Mouse (Mus musculus) mesoderm, embryonic 11.5 days (tissue): ENCODE results near the gene Rnf215.
"Not testable (repeated sequence)": the region's sequence is repeated elsewhere in the genome, so short reads cannot be mapped to it uniquely, and the experiment has no call there.

Experiments used
- DNase-seq: peaks from one replicate; pipeline ENCODE4 v3.0.0-alpha.2; 2012; ENCODE audit warnings: low read depth, low spot score

Gene Rnf215

DNA sequence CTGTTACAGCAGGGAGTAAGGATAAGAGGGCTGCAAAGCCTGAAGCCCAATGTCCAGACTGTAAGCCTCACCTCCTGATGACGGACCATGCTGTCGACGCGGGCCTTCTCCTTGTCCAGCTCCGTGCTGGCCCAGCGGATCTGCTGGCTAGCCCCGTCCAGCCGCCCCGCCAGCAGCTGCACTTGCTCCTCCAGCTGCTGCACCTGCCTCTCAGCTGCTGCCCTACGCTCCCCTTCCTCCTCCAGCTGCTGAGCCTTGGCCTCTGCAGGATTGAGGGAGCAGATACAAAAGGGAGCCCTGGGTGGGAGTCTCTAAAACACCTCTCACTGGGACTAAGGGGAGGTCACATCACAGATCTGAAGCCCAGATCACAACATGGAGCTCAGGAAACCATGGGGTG is 12.1 kb downstream of the Rnf215 start:
- no peak for DNase-seq

DNA sequence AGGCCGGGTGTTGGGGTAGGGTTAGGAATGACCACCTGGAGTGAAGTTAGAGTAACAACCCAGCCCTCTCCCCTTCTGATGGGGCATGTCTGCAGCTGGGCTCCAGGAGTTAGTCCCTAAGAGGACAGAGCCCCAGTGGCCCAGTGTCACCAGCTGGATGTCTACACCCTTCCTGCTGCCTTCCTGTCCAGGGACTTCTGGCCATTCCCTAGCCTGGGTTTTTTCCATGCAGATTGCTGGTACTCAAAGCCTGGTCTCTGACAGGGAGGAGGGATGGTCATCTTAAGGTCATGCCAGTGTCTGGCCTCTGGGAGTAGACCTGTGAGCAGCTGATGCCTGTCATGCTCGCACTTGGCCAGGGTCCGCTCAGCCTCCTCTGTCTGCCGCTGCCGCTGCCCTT is 13.1 kb downstream of the Rnf215 start:
- no peak for DNase-seq

DNA sequence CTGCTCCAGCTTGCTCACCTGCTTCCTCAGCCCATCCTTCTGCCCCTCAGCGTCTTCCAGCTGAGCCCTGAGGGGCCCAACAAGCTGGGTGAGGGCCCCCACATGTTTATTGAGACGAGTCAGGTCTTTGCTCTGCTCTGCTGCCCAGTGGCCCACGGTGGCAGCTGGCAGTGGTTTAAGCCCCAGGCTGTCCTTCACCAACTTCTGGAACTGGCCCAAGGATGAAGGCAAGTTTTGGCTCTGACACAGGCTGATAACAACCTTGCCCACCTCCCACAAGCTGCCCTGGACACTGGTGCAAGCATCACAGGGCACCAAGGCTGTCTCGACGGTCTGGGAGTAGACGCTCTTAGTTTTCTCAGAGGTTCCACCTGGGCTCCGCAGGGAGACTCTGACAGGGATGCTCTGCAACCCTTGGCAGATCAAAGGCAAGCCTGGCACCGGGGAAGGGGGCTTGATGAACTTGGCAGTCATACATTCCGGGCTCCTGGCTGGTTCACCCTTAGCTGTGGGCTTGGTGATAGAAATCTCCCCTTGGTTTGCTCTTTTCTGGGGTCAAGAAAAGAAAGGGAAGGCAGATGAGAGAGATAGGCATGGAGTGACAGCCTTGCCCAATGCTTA is 13.6 kb downstream of the Rnf215 start:
- no peak for DNase-seq

DNA sequence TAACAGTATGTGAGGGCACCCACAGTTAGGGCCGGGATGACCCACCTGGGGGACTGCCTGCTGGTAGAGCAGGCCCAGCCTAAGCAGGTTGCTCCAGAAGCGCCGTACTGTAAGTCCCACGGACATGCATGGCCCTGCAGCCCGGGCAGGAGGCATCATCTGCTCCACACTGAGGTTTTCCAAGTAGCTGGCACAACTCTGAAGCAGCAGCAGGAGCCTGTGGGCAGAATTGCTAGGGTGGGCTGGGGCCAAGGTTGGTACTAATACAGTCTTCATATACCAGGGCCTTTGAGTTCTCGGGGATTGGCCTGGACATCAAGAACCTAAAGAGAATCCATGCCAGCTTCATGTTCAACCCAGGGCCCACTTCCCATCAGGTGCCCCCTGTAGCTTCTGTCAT is 14.9 kb downstream of the Rnf215 start:
- DNase-seq = no peak

DNA sequence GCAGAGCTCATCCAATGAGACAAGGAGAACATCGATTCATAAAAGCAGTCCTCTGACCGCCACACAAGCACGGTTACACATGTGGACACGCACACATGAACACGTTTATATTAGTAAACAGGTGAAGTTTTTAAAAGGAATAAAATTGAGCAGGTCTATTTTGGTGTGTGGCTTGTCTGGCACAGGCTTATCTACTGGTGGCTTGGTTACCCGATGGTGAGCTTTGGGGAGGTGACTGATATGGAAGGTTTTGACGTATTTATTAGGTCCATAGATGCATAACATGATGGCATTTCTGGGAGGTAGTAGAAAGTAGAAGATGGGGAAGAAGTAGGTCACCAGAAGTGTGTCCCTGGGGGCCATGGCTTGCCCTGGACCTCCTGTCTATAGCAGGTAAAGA is 18.7 kb downstream of the Rnf215 start:
- DNase-seq = no peak

DNA sequence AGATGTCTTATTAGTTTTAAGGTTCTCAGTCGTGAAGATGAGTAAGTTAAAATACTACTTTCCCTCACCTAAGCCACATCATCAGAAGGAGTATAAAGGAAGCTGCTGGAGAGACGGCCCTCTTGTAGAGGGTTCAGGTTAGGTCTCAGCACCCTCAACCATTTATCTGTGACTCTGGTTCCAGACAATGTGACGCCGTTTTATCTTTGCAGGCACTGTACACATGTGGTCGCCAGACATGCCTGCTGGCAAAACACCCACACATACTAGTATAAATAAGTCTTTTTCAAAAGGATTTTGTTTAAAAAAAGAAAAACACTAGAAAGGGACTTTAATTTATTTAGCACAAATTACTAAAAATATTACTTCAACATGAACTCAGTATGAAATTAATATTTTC is 20.6 kb downstream of the Rnf215 start:
- DNase-seq = no peak

DNA sequence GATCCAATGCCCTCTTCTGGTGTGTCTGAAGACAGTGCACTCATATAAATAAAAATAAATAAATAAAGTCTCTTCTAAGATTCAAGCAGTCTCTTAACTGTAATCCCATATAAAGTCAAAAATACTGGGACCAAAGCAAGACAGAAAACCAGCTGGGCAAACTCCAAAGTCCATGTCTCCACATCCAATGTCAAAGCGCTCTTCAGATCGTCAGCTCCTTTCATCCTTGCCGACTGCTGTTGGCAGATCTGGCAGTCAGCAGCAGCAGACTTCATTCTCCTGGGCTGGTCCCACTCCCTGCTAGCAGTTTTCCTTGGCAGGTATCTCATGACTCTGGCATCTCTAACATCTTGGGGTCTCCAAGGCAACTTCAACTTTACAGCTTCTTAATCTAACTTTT is 23.7 kb downstream of the Rnf215 start:
- no peak for DNase-seq

DNA sequence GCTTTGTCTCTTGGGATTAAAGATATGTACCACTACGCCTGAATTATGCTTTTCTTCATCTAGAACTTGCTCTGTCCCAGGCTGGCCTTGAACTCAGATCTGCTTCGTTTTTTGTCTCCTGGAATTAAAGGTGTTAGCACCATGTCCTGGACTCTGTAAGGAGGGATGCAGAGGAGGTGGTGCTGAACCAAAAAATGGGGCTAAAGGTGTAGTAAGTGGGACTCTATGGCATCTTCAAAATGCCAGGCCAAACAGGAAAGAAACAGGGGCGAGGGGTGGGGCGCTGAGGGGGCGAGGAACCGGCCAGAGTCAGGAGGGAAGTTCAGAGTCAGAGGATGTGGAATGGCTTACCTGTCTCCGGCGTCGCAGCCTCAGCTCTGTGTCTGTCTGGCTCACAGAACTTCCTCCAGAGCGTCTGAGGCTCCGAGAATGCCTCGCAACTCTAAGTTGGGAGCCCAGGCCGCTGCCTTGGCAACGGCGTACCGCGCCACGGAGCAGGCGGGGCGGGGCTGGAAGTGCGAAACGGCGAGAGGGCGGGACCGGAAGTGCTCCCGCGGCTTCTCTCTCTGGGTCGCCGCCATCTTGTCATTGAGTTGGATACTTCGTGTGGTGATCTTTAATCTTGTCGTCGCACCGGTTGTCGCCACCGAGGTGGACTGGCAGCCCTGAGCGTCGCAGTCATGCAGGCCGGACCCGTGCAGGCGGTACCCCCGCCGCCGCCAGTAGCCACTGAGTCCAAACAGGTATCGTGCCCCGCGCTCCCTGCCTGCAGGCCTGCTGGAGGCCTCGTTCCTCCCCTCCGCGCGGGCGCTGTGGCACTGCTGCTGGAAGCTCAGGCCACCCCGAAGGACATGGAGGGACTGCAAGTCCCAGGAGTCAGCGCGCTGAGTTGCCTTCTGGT is 25.1 kb downstream of the Rnf215 start, which contains the start of the genes Ccdc157 and Sf3a1:
Ccdc157 (minus strand) TSS at position 486 of the 901 bp plus-strand sequence.
Sf3a1 (plus strand) TSS at position 543 of the 901 bp plus-strand sequence.
- peak; percentile 93 for DNase-seq

DNA sequence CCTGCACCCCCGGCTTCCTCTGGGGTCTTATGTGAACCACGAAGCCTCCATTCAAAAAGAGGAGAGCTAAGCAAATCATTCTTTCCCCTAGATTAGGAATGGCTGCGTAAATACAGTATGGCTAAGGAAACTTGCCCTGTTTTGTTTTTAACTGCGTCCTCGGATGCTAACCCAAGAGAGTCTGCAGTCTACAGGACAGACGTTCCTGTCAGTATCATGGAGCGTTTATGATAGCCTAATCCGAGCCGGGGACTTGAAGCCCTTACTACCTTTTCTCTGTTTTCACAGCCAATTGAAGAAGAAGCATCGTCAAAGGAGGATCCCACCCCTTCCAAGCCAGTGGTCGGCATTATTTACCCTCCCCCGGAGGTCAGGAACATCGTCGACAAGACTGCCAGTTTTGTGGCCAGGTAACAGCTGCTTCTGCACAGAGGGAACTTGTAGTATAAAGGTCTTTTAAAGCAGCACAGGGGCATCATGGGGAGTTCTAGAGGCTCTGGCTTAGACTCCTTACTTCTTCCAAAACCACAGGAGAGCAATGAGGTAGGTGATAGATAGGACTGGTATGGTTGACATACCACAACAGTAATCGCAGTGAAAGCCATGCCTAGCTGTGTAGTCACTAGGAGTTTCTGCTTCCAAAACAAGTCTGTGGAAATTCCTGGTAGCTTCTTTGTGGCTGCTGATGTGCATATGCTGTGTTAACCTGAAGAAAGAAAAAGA is 25.9 kb downstream of the Rnf215 start:
- DNase-seq = no peak

DNA sequence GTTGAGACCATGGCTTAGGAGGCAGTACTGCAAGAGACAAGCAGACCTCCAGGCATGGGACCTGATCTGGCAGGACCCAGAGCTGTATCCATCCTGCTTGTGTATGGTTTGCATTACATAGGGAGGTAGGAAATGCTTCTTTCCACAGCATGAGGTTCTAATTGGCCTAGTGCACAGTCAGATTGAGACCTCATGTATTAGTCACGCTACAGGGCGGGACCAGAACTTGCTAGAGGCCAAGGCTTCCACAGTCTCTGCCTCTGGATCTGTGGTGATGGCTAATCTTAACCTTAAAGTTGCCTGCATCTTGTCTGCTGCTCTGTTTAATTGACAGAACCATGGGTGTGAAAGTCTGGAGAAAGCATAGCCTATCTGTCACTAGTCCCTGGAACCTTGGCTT is 29.7 kb downstream of the Rnf215 start:
- no peak for DNase-seq

DNA sequence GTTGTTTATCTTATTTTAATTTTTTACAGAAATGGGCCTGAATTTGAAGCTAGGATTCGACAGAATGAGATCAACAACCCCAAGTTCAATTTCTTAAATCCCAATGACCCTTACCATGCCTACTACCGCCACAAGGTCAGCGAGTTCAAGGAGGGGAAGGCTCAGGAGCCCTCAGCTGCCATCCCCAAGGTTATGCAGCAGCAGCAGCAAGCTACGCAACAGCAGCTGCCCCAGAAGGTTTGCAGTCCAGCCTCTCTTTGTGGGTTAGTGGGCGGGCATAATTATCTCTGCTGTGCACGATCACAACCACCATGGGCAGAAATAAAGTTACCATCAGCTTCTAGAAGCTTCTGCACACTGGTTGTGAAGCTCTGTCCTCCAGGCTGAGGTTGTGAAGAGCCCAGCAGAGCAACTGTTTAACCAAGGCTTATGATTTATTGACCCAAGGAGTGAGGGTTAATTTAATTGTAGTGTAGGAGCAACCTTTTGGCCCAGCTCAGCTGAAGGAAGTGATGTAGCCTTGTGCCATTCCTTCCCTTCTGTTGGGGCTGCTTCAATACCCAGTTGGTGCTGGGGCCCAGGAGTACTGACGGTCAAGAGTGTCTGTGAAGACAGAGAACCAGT is 31.6 kb downstream of the Rnf215 start:
- no peak for DNase-seq

DNA sequence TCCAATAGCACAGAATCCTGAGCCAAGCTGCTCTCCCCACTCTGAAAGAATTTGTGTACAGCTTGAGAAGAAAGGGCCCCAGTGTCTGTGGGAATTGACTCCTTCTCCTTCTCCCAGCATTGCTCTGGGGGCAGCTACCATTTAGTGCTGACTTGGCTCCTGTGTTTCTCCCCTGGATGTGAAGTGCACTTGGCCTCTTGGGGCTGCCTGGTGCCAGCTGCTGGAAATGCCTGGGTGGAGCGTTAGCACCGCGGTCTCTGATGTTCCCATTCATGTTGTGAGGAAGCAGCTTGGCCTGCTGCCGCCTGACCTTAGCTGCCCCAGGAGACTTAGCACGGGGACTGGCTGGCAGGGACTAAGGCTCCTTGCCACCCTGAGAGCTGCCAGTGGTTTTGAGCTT is 39.6 kb downstream of the Rnf215 start:
- DNase-seq = no peak

DNA sequence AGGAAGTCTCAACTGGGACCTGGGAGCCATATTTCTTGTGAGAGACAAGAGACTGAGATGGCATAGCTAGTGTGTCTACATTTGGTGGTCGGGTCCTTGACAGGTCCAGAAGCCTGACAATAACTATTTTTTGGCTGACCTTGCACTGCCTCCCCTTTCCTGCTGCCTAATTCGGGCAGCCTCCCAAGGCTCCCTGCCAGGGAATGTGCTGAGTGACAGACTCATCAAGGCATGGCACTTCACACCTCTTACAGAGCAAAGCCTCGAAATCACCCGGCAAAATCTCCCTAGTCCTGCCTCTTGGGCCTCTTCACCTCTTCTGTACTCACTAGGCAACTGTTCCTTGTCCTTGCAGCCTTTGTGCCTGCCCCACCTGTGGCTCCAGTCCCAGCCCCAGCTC is 42.7 kb downstream of the Rnf215 start:
- DNase-seq = no peak

DNA sequence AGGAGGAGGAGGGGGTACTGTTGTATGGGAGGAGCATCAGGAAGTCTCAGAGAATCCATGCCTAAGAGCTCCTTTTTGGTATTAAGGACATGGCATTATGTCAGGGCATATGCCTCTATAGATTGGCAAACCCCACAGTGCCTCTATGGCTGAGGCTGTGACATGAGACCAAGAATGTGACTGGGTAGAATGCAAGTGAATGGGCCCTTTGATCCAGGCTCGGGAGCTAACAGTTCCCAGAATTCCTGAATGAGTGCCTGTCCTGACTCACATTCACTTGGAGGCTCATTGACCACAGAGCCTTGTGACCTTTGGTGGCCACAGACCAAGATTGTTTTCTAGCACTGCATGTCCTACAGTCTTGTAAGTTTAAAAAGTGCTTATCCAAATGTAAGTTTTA is 47.1 kb downstream of the Rnf215 start:
- DNase-seq = peak; percentile 17

DNA sequence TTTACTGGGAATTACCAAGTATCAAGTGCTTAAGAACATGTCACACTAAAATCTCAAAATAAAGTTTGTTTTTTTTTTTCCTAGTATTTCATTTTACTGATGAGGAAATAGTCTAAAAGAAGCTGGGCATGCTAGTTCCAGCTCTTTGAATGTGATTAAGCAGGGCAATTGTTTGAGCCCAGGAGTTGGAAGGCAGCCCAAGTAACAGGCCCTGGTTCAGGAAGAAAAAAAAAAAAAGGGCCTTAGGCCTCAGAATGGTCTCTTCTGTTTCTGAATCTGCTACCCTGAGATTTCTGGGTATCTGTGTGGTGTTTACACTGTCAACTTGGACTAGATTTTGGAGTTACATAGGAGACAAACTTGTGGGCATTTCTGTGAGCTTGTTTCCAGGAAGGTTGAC is 48.5 kb downstream of the Rnf215 start:
- DNase-seq = no peak

DNA sequence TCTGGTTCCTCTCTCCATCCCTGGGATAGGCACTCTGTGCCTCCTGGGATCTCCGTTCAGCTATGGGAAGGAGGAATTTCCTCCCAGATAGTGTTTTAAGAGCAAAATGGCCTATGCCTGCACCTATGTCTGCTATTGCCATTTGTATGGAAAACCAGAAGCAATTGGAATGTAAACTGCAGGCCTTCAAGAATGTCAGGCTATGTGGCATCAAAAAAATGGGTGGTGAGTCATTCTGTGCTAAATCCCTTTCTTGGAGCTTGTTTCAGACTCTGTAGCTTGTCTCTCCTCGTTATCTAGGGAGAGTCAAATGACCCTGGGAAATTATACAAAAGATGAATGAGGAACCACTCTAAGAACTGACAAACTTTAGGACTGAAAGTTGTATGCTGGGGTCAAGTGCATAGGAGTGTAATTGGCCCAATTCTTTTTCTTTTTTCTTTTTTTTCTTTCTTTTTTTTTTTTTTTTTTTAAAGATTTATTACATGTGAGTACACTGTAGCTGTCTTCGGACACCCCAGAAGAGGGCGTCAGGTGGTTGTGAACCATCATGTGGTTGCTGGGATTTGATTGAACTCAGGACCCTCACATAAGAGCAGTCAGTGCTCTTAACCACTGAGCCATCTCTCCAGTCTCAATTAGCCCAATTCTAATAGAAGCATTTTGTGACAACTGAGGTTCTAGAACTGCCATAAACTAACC is 49.4 kb downstream of the Rnf215 start:
- DNase-seq = no peak

DNA sequence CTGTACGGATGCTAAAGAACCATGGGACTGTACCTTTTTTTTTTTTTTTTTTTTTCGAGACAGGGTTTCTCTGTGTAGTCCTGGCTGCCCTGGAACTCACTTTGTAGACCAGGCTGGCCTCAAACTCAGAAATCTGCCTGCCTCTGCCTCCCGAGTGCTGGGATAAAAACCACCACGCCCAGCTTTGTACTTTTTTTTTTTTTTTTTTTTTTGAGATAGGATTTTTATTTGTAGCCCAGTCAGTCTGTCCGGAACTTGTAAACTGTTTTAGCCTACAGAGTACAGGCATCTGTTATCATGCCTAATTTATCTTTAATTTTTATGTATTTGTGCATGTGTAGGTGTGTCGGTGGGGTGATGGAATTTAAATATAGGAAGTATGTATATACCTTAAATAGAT is 50.5 kb downstream of the Rnf215 start:
- not testable (repeated sequence) for DNase-seq

DNA sequence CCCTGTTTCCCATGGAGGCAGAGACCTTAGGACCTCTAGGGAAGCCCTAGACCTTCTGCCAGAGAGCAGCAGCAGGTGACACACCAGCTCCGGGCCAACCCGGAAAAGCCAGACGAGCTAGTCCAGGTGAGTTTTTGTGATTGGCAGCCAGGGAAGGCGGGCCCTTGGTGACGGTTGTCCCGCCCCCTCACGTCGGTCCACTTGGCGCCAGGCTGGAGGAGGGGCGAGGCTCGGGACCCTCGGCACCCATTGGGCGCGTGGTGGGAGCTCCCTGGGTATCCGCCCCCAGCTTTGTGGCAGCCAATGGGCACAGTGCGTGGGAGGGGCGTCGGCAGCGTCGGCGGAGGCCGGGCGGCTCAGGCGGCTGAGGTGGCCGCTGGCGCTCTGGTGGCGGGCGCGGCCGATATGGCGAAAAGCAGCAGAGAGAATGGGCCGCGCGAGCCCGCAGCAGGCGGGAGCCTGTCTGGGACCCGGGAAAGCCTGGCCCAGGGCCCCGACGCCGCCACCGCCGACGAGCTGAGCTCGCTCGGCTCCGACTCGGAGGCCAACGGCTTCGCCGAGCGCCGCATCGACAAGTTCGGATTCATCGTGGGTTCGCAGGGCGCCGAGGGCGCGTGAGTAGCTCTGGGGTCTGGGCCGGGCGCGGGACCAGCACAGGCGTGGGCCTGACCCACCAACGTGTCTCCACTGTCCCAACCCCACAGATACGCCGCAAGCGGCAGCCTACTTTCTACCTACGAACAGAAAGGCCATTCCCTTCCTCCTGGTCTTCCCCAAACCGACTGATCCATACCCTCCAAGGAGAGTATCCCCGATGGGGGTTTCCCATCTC is 51.7 kb downstream of the Rnf215 start, which contains the start of gene Tbc1d10a:
Tbc1d10a (plus strand) TSS at position 304 of the 832 bp plus-strand sequence.
- DNase-seq = peak; percentile 97

DNA sequence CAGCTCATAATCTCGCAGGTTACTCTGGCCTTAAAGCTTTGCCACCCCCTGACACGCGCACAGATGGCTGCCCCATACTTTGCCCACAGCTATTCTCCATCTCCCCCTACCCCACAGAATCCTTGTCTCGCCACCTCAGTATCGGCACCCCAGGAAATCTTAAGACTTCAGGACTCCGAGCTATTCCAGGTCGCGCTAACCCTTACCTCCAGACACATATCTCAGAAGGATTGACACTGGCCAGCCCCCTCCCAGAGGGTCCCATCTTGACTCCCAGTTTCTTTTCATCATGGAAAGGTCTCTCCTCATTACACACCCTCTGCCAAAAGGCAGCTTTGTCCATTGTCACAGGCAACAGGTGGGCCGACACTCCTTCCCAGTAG is 52.3 kb downstream of the Rnf215 start:
- DNase-seq = no peak

DNA sequence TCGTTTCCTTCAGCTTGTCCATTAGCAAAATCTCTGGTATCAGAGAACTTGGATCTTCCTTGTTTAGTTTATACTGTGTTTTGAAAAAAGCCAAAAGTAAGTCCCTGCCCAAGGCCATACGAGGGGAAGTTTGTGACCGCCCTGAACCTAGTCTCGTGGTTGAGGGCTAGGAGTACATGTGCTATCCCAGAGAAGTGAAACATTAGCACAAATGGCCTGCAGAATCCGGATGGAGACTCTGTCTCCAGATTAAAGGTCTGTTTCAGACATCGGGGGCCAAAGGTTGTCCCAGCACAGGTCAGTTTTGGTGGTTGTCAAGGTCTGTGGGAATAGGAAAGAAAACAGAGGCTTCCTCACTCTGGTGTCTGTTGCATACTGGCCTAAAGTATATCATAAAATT is 54.2 kb downstream of the Rnf215 start:
- no peak for DNase-seq
